Mouse (Mus musculus): ENCODE data around the gene Cflar. TPM values are rescaled to one million over a fixed set of nuclear protein-coding genes. Genes with fewer than 3 reads are reported as not detected.

Cflar gene
- total and polyA plus RNA-seq, 3 experiments, result 35.7 to 81.1 (median 49.2) TPM

- H3K27me3 ChIP-seq (replicated peaks), result no peaks in the 10 kb centered on the region
- peak overlapping the region; percentile 50; the same call in 1 of the 2 replicates for H3K4me2 ChIP-seq (ENCODE audit: insufficient read depth, low read depth, poor library complexity, severe bottlenecking)
- H3K4me3 ChIP-seq (replicated peaks in 1 of 3; ENCODE audit: low read depth in 2 of 3, low read length in 2 of 3, poor library complexity in 1 of 3), result no peak overlapping the region
- no peaks in the 10 kb centered on the region for H3K9me3 ChIP-seq (replicated peaks; ENCODE audit: low read length)
- H3K79me2 ChIP-seq (replicated peaks; ENCODE audit: control insufficient read depth, extremely low read depth, insufficient read depth, poor library complexity, severe bottlenecking), result no peaks in the 10 kb centered on the region
- dilution Hi-C loops (cut with MboI; ENCODE audit: extremely low pct_ligation_motif_present, extremely low pct_unique_long_range_greater_than_20kb, low sequenced_read_pairs), result no loop called here
- H3K36me3 ChIP-seq (replicated peaks in 1 of 2; ENCODE audit: control insufficient read depth in 1 of 2, insufficient read depth in 1 of 2, low read length in 1 of 2), result no peaks in the 10 kb centered on the region
- peaks cover 3 to 25% of the 10 kb centered on the region in 2 experiments for H3K4me1 ChIP-seq (ENCODE audit: control insufficient read depth in 1 of 2, insufficient read depth in 2 of 2)
- DNase-seq (ENCODE audit: extremely low read depth), result peak; percentile 75
- in situ Hi-C loops (cut with MboI; ENCODE audit: low pct_ligation_motif_present, low pct_unique_long_range_greater_than_20kb, low sequenced_read_pairs), result loop anchor here (10.0 to 25.0 kb wide), 2 partner anchors 225 to 367 kb away; no protein-coding TSS in a partner anchor
- H3K27ac ChIP-seq (ENCODE audit: insufficient read depth, low read depth), result no peak overlapping the region
- TF ChIP-seq UBTF (IDR thresholded peaks at IDR 0.05; ENCODE audit: low read depth, low read length), result no peak
- TF ChIP-seq MAX (IDR thresholded peaks at IDR 0.05; ENCODE audit: low read length), result no peak
- TF ChIP-seq POLR2AphosphoS2 (IDR thresholded peaks at IDR 0.05; ENCODE audit: low read depth, low read length), result no peak
- no peak for TF ChIP-seq ZKSCAN1 (IDR thresholded peaks at IDR 0.05; ENCODE audit: borderline replicate concordance, low read depth, low read length)
- no peak for TF ChIP-seq ETS1 (conservative IDR thresholded peaks at IDR 0.05; ENCODE audit: low read depth, low read length)
- TF ChIP-seq EP300 (IDR thresholded peaks at IDR 0.05; ENCODE audit: low read length), result no peak
- no peak for TF ChIP-seq MAFK (IDR thresholded peaks at IDR 0.05; ENCODE audit: insufficient replicate concordance, low read length)
- peak; percentile 61; the same call in 1 of the 2 replicates for TF ChIP-seq CHD2 (IDR thresholded peaks at IDR 0.05; ENCODE audit: low read length)
- no peak for TF ChIP-seq ZNF384 (IDR thresholded peaks at IDR 0.05; ENCODE audit: low read depth, low read length)
- TF ChIP-seq BHLHE40 (IDR thresholded peaks at IDR 0.05; ENCODE audit: low read depth, low read length), result no peak
- no peak for TF ChIP-seq MEF2A (IDR thresholded peaks at IDR 0.05; ENCODE audit: borderline replicate concordance, low read depth, low read length)
- TF ChIP-seq SIN3A (IDR thresholded peaks at IDR 0.05; ENCODE audit: low read length), result no peak
- TF ChIP-seq KAT2A (IDR thresholded peaks at IDR 0.05; ENCODE audit: insufficient replicate concordance, low read length), result no peak
- TF ChIP-seq RAD21 (IDR thresholded peaks at IDR 0.05; ENCODE audit: low read depth, low read length), result peak; percentile 71
- TF ChIP-seq JUN (IDR thresholded peaks at IDR 0.05; ENCODE audit: insufficient read depth, low read depth, low read length), result no peak
- TF ChIP-seq SMC3 (IDR thresholded peaks at IDR 0.05; ENCODE audit: low read depth, low read length), result peak; percentile 78
- no peak for TF ChIP-seq NRF1 (IDR thresholded peaks at IDR 0.05; ENCODE audit: low read depth, low read length)
- no peak for TF ChIP-seq JUND (conservative IDR thresholded peaks at IDR 0.05; ENCODE audit: low read depth, low read length)
- no peak for TF ChIP-seq POLR2A (IDR thresholded peaks at IDR 0.05; ENCODE audit: low read depth, low read length)
- TF ChIP-seq USF1 (IDR thresholded peaks at IDR 0.05; ENCODE audit: low read depth, low read length), result no peak
- TF ChIP-seq CHD1 (IDR thresholded peaks at IDR 0.05; ENCODE audit: low read depth, low read length), result no peak
- TF ChIP-seq TCF12 (IDR thresholded peaks at IDR 0.05; ENCODE audit: low read depth, low read length), result no peak
- no peak for TF ChIP-seq PAX5 (IDR thresholded peaks at IDR 0.05; ENCODE audit: low read length)
- TF ChIP-seq ZMIZ1 (IDR thresholded peaks at IDR 0.05; ENCODE audit: low read depth, low read length), result no peak
- no peak for TF ChIP-seq RCOR1 (conservative IDR thresholded peaks at IDR 0.05; ENCODE audit: low read depth, low read length)
- TF ChIP-seq CTCF (conservative IDR thresholded peaks at IDR 0.05 in 1 of 2, IDR thresholded peaks at IDR 0.05 in 1 of 2; ENCODE audit: low read depth in 2 of 2, low read length in 2 of 2), result peak; percentile 34 to 77; a peak in 3 of 4 replicates
- no peak for TF ChIP-seq HCFC1 (IDR thresholded peaks at IDR 0.05; ENCODE audit: low read depth, low read length)
- no peak for TF ChIP-seq IRF4 (IDR thresholded peaks at IDR 0.05; ENCODE audit: low read depth, low read length)
- no peak for TF ChIP-seq MAZ (IDR thresholded peaks at IDR 0.05; ENCODE audit: low read depth, low read length)
- TF ChIP-seq USF2 (conservative IDR thresholded peaks at IDR 0.05; ENCODE audit: low read depth, low read length), result no peak
- no peak for TF ChIP-seq GABPA (IDR thresholded peaks at IDR 0.05; ENCODE audit: insufficient replicate concordance, low read depth, low read length)
- no peak for TF ChIP-seq MXI1 (IDR thresholded peaks at IDR 0.05; ENCODE audit: low read depth, low read length)
- no peak for TF ChIP-seq E2F4 (IDR thresholded peaks at IDR 0.05; ENCODE audit: insufficient replicate concordance, low read depth, low read length)
- no peak for TF ChIP-seq MYC (IDR thresholded peaks at IDR 0.05; ENCODE audit: low read depth, low read length)
- TF ChIP-seq NELFE (IDR thresholded peaks at IDR 0.05; ENCODE audit: low read depth, low read length), result no peak
- peak; percentile 23 for TF ChIP-seq ZC3H11A (IDR thresholded peaks at IDR 0.05; ENCODE audit: low read depth, low read length)
- no peak overlapping the region for H3K9ac ChIP-seq (ENCODE audit: insufficient read depth, low read depth)
Measured at GRCm38 (mm10) chr1:58770111-58770720, 58.9 kb downstream of the Cflar start.

All from CH12.LX (cell line).